Mouse (Mus musculus): ENCODE measurements around the gene Zfp644. TPM values are rescaled to one million over a fixed set of nuclear protein-coding genes. Genes with fewer than 3 reads are reported as not detected.
"Not testable (repeated sequence)": the region's sequence is repeated elsewhere in the genome, so short reads cannot be mapped to it uniquely, and the experiment has no call there.

Zfp644 gene
- polyA plus RNA-seq, 1 experiment from 2014 or later, result 62.5 TPM

- H3K27ac ChIP-seq, result peak overlapping the region; percentile 100
- H3K27me3 ChIP-seq (ENCODE audit: low read depth, poor library complexity, severe bottlenecking), result no peaks in the 10 kb centered on the region
- no peak for DNase-seq (ENCODE audit: low spot score)
- peaks cover 32% of the 10 kb centered on the region for H3K36me3 ChIP-seq
- peak overlapping the region; percentile 80 for H3K4me3 ChIP-seq
- H3K4me1 ChIP-seq, result peaks cover 26% of the 10 kb centered on the region
- H3K9me3 ChIP-seq (replicated peaks), result no peaks in the 10 kb centered on the region
- 54% methylated on average over 9 of the region's 9 CpGs for WGBS
Observed at GRCm38 (mm10) chr5:106695141-106695540, 1.9 kb downstream of the Zfp644 start.

- 95% methylated on average over 1 of the region's 1 CpGs for WGBS
- 0 out of 2 replicates have a peak overlapping the region, but pooled peaks have one; percentile 100 for H3K27ac ChIP-seq
Observed at GRCm38 (mm10) chr5:106694683-106695082, 2.4 kb downstream of the Zfp644 start.

GRCm38 (mm10) chr5:106693034-106693433 lies 4.1 kb downstream of the Zfp644 start:
- no peak for DNase-seq (ENCODE audit: low spot score)

More at GRCm38 (mm10) chr5:106694683-106695082, 2.4 kb downstream of the Zfp644 start:
- Histone ChIP-seq H3K4me1 (peaks cover 26% of the 10 kb centered on the region), H3K4me3 (peak overlapping the region; percentile 80), H3K9me3 (replicated peaks) (no peaks in the 10 kb centered on the region), H3K36me3 (peaks cover 36% of the 10 kb centered on the region), H3K27me3 (ENCODE audit: low read depth, poor library complexity, severe bottlenecking) (no peaks in the 10 kb centered on the region)
- no peak for DNase-seq (ENCODE audit: low spot score)

GRCm38 (mm10) chr5:106680636-106681458 lies 16.2 kb downstream of the Zfp644 start:
- no peak for DNase-seq (ENCODE audit: low spot score)
- no peak overlapping the region for H3K4me3 ChIP-seq
- H3K27ac ChIP-seq, result no peak overlapping the region
- WGBS, result 95% methylated on average over 6 of the region's 6 CpGs
- no peaks in the 10 kb centered on the region for H3K9me3 ChIP-seq (replicated peaks)
- peaks cover 31% of the 10 kb centered on the region for H3K36me3 ChIP-seq
- H3K27me3 ChIP-seq (ENCODE audit: low read depth, poor library complexity, severe bottlenecking), result no peaks in the 10 kb centered on the region
- H3K4me1 ChIP-seq, result no peaks in the 10 kb centered on the region

More at GRCm38 (mm10) chr5:106693034-106693433, 4.1 kb downstream of the Zfp644 start:
- no peak overlapping the region for H3K27ac ChIP-seq
- H3K9me3 ChIP-seq (replicated peaks), result no peaks in the 10 kb centered on the region
- no peak overlapping the region for H3K4me3 ChIP-seq
- H3K36me3 ChIP-seq, result peaks cover 48% of the 10 kb centered on the region
- H3K4me1 ChIP-seq, result peaks cover 26% of the 10 kb centered on the region
- H3K27me3 ChIP-seq (ENCODE audit: low read depth, poor library complexity, severe bottlenecking), result no peaks in the 10 kb centered on the region
- WGBS, result 91% methylated on average over 4 of the region's 4 CpGs

GRCm38 (mm10) chr5:106679659-106680058 lies 17.4 kb downstream of the Zfp644 start:
- no peak for DNase-seq (ENCODE audit: low spot score)
- peaks cover 25% of the 10 kb centered on the region for H3K36me3 ChIP-seq
- H3K9me3 ChIP-seq (replicated peaks), result no peaks in the 10 kb centered on the region
- no peaks in the 10 kb centered on the region for H3K4me1 ChIP-seq
- H3K27ac ChIP-seq, result no peak overlapping the region
- no peak overlapping the region for H3K4me3 ChIP-seq
- H3K27me3 ChIP-seq (ENCODE audit: low read depth, poor library complexity, severe bottlenecking), result no peaks in the 10 kb centered on the region
- WGBS, result 97% methylated on average over 1 of the region's 1 CpGs

GRCm38 (mm10) chr5:106678823-106679222 lies 18.3 kb downstream of the Zfp644 start:
- not testable (repeated sequence) for H3K4me1 ChIP-seq; H3K4me3 ChIP-seq; H3K9me3 ChIP-seq (replicated peaks); H3K27ac ChIP-seq; DNase-seq (ENCODE audit: low spot score); H3K27me3 ChIP-seq (ENCODE audit: low read depth, poor library complexity, severe bottlenecking)
- WGBS, result 76% methylated on average over 1 of the region's 1 CpGs
- peaks cover 24% of the 10 kb centered on the region for H3K36me3 ChIP-seq

- DNase-seq (ENCODE audit: low spot score), result no peak
- Histone ChIP-seq H3K27ac (no peak overlapping the region), H3K9me3 (replicated peaks) (no peaks in the 10 kb centered on the region), H3K4me1 (no peaks in the 10 kb centered on the region), H3K36me3 (peaks cover 20% of the 10 kb centered on the region), H3K4me3 (no peak overlapping the region), H3K27me3 (ENCODE audit: low read depth, poor library complexity, severe bottlenecking) (no peaks in the 10 kb centered on the region)
- 91% methylated on average over 9 of the region's 9 CpGs for WGBS
Observed at GRCm38 (mm10) chr5:106676784-106677183, 20.3 kb downstream of the Zfp644 start.

GRCm38 (mm10) chr5:106672597-106672996 lies 24.5 kb downstream of the Zfp644 start:
- no peak for DNase-seq (ENCODE audit: low spot score)
- peaks cover 43% of the 10 kb centered on the region for H3K36me3 ChIP-seq

GRCm38 (mm10) chr5:106671893-106672292 lies 25.2 kb downstream of the Zfp644 start:
- H3K27ac ChIP-seq, result no peak overlapping the region
- H3K27me3 ChIP-seq (ENCODE audit: low read depth, poor library complexity, severe bottlenecking), result no peaks in the 10 kb centered on the region
- DNase-seq (ENCODE audit: low spot score), result no peak
- H3K9me3 ChIP-seq (replicated peaks), result no peaks in the 10 kb centered on the region
- 81% methylated on average over 3 of the region's 3 CpGs for WGBS
- H3K36me3 ChIP-seq, result peaks cover 47% of the 10 kb centered on the region
- no peak overlapping the region for H3K4me3 ChIP-seq
- H3K4me1 ChIP-seq, result no peaks in the 10 kb centered on the region

More at GRCm38 (mm10) chr5:106672597-106672996, 24.5 kb downstream of the Zfp644 start:
- Histone ChIP-seq H3K27me3 (ENCODE audit: low read depth, poor library complexity, severe bottlenecking) (no peaks in the 10 kb centered on the region), H3K9me3 (replicated peaks) (no peaks in the 10 kb centered on the region), H3K27ac (no peak overlapping the region), H3K4me3 (no peak overlapping the region), H3K4me1 (no peaks in the 10 kb centered on the region)

GRCm38 (mm10) chr5:106664910-106665309 lies 32.2 kb downstream of the Zfp644 start:
- no peaks in the 10 kb centered on the region for H3K27me3 ChIP-seq (ENCODE audit: low read depth, poor library complexity, severe bottlenecking)
- peaks cover 60% of the 10 kb centered on the region for H3K36me3 ChIP-seq
- no peak for DNase-seq (ENCODE audit: low spot score)

GRCm38 (mm10) chr5:106660867-106661266 lies 36.2 kb downstream of the Zfp644 start:
- no peak overlapping the region for H3K27ac ChIP-seq
- H3K36me3 ChIP-seq, result peaks cover 62% of the 10 kb centered on the region
- WGBS, result 43% methylated on average over 1 of the region's 1 CpGs
- H3K4me3 ChIP-seq, result no peak overlapping the region
- H3K9me3 ChIP-seq (replicated peaks), result no peaks in the 10 kb centered on the region
- no peaks in the 10 kb centered on the region for H3K27me3 ChIP-seq (ENCODE audit: low read depth, poor library complexity, severe bottlenecking)
- DNase-seq (ENCODE audit: low spot score), result no peak
- no peaks in the 10 kb centered on the region for H3K4me1 ChIP-seq

More at GRCm38 (mm10) chr5:106664910-106665309, 32.2 kb downstream of the Zfp644 start:
- H3K4me3 ChIP-seq, result no peak overlapping the region
- WGBS, result 90% methylated on average over 4 of the region's 4 CpGs
- H3K27ac ChIP-seq, result no peak overlapping the region
- no peaks in the 10 kb centered on the region for H3K4me1 ChIP-seq
- no peaks in the 10 kb centered on the region for H3K9me3 ChIP-seq (replicated peaks)

- no peak for DNase-seq (ENCODE audit: low spot score)
- no peak overlapping the region for H3K27ac ChIP-seq
- H3K36me3 ChIP-seq, result peaks cover 47% of the 10 kb centered on the region
- H3K4me3 ChIP-seq, result no peak overlapping the region
- 93% methylated on average over 3 of the region's 3 CpGs for WGBS
- H3K27me3 ChIP-seq (ENCODE audit: low read depth, poor library complexity, severe bottlenecking), result no peaks in the 10 kb centered on the region
- no peaks in the 10 kb centered on the region for H3K9me3 ChIP-seq (replicated peaks)
- H3K4me1 ChIP-seq, result no peaks in the 10 kb centered on the region
Observed at GRCm38 (mm10) chr5:106652790-106653328, 44.2 kb downstream of the Zfp644 start.

GRCm38 (mm10) chr5:106652220-106652753 lies 44.8 kb downstream of the Zfp644 start:
- DNase-seq (ENCODE audit: low spot score), result no peak
- no peaks in the 10 kb centered on the region for H3K4me1 ChIP-seq
- H3K27me3 ChIP-seq (ENCODE audit: low read depth, poor library complexity, severe bottlenecking), result no peaks in the 10 kb centered on the region
- no peaks in the 10 kb centered on the region for H3K9me3 ChIP-seq (replicated peaks)
- WGBS, result 93% methylated on average over 4 of the region's 4 CpGs
- no peak overlapping the region for H3K27ac ChIP-seq
- no peak overlapping the region for H3K4me3 ChIP-seq
- H3K36me3 ChIP-seq, result peaks cover 42% of the 10 kb centered on the region
